ENCODE assay signal across 23 mouse cellular contexts in the genomic region with DNA sequence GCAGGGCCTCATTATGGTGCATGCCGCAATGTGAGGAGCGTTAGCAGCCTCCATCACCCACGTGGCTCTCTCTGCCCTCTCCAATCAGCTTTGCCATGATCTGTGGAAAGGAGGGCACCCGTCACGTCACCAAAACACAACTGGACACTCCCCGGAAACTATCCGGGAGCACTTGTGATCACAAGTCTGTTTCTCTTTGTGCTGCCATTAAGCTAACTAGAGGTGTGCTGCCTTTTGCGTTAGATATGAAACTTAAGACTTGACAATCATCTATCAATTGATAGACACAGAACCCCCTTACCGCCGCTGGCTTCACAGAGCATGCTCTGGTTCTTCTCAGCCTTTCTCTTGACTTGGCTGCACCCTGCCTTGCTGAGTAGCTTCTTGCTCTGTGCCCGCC. TPM values are rescaled to one million over a fixed set of nuclear protein-coding genes. Genes with fewer than 3 reads are reported as not detected.
DNase-seq lines count a peak whose midpoint lies in the region; ATAC-seq lines count a peak whose summit lies in the region.
"Had no signal": no experiment of that assay in that cellular context is flagged by ENCODE, and none has a peak within 500 bp of the region (broad histone marks: within the 10 kb centered on the region; RNA-seq: fewer than 3 reads in every experiment).

No protein-coding gene starts in this region.

- H3K4me1 ChIP-seq in kidney, embryonic 14.5 days (ENCODE audit: control insufficient read depth, insufficient read depth, low read length) = no peaks in the 10 kb centered on the region; the same call in 1 of the 2 replicates
- peaks cover 14% of the 10 kb centered on the region for H3K4me1 ChIP-seq in midbrain, embryonic 10.5 days
- H3K4me1 ChIP-seq in midbrain, embryonic 13.5 days (replicated peaks) = peaks cover 8% of the 10 kb centered on the region
- H3K4me1 ChIP-seq: forebrain, embryonic 13.5 days had no signal

- no peaks in the 10 kb centered on the region for H3K27me3 ChIP-seq in kidney, embryonic 14.5 days (ENCODE audit: control insufficient read depth, insufficient read depth, low read length)
- H3K27me3 ChIP-seq in midbrain, embryonic 10.5 days (ENCODE audit: low read depth, poor library complexity, severe bottlenecking) = no peaks in the 10 kb centered on the region
- no peaks in the 10 kb centered on the region for H3K27me3 ChIP-seq in midbrain, embryonic 13.5 days
- H3K27me3 ChIP-seq: CH12.LX; forebrain, embryonic 13.5 days; hindbrain, embryonic 13.5 days had no signal

- H3K4me2 ChIP-seq in kidney, embryonic 14.5 days (replicated peaks; ENCODE audit: low read depth, low read length) = no peak overlapping the region
- no peak overlapping the region for H3K4me2 ChIP-seq in midbrain, embryonic 13.5 days (replicated peaks)
- H3K4me2 ChIP-seq: forebrain, embryonic 13.5 days; heart, embryonic 11.5 days; hindbrain, embryonic 13.5 days had no signal

- H3K9me3 ChIP-seq in kidney, embryonic 14.5 days (ENCODE audit: control insufficient read depth, low read length) = no peaks in the 10 kb centered on the region
- H3K9me3 ChIP-seq in midbrain, embryonic 10.5 days (replicated peaks) = no peaks in the 10 kb centered on the region
- no peaks in the 10 kb centered on the region for H3K9me3 ChIP-seq in midbrain, embryonic 13.5 days
- H3K9me3 ChIP-seq: forebrain, embryonic 10.5 days; forebrain, embryonic 13.5 days; hindbrain, embryonic 10.5 days; hindbrain, embryonic 13.5 days had no signal

- H3K9ac ChIP-seq in kidney, embryonic 14.5 days (ENCODE audit: low read depth, low read length) = no peak overlapping the region
- H3K9ac ChIP-seq in midbrain, embryonic 13.5 days (replicated peaks) = no peak overlapping the region
- H3K9ac ChIP-seq: forebrain, embryonic 13.5 days; hindbrain, embryonic 13.5 days had no signal

- H3K36me3 ChIP-seq in kidney, embryonic 14.5 days (ENCODE audit: control insufficient read depth, insufficient read depth, low read length) = no peaks in the 10 kb centered on the region
- no peaks in the 10 kb centered on the region for H3K36me3 ChIP-seq in midbrain, embryonic 10.5 days
- no peaks in the 10 kb centered on the region for H3K36me3 ChIP-seq in midbrain, embryonic 13.5 days
- H3K36me3 ChIP-seq: forebrain, embryonic 10.5 days; G1E; hindbrain, embryonic 10.5 days; hindbrain, embryonic 13.5 days had no signal

- no peak for DNase-seq in kidney, adult 18-20 months
- DNase-seq in kidney, postnatal 4 days = peak; percentile 5 to 12
- DNase-seq in kidney, adult 9 months = no peak
- no peak for DNase-seq in midbrain, embryonic 10.5 days (ENCODE audit: low spot score)
- DNase-seq: adrenal gland, postnatal 10 days; adrenal gland, postnatal 36 days; B cell, adult 2 months; cerebellum, adult 18-20 months; cerebellum, adult 9-10 months; gastrocnemius, postnatal 10 days; gastrocnemius, postnatal 36 days; heart, postnatal 36 days had no signal

- no peak overlapping the region for H3K27ac ChIP-seq in kidney, embryonic 14.5 days (ENCODE audit: low read depth, low read length)
- 0 out of 2 replicates have a peak overlapping the region, but pooled peaks have one; percentile 23 for H3K27ac ChIP-seq in midbrain, embryonic 10.5 days (replicated peaks)
- no peak overlapping the region for H3K27ac ChIP-seq in midbrain, embryonic 13.5 days
- H3K27ac ChIP-seq: forebrain, embryonic 10.5 days; forebrain, embryonic 13.5 days; hindbrain, embryonic 10.5 days; hindbrain, embryonic 13.5 days had no signal

- 55% methylated on average over 11 of the region's 11 CpGs for WGBS in kidney, embryonic 14.5 days
- 89% methylated on average over 11 of the region's 11 CpGs for WGBS in midbrain, embryonic 10.5 days
- WGBS in midbrain, embryonic 13.5 days = 87% methylated on average over 11 of the region's 11 CpGs

- ATAC-seq in kidney, embryonic 14.5 days (ENCODE audit: low FRiP score, low TSS enrichment) = peak; percentile 69; the same call in 1 of the 2 replicates
- ATAC-seq in midbrain, embryonic 13.5 days = no peak
- ATAC-seq: forebrain, embryonic 13.5 days; forebrain, embryonic 16.5 days; Patski had no signal

- no peak overlapping the region for H3K4me3 ChIP-seq in kidney, embryonic 14.5 days (ENCODE audit: low read length)
- H3K4me3 ChIP-seq in midbrain, embryonic 10.5 days = no peak overlapping the region
- no peak overlapping the region for H3K4me3 ChIP-seq in midbrain, embryonic 13.5 days (replicated peaks)
- H3K4me3 ChIP-seq: forebrain, embryonic 10.5 days; forebrain, embryonic 13.5 days; hindbrain, embryonic 10.5 days; hindbrain, embryonic 13.5 days had no signal

RNA-seq across cellular contexts. Expression of a gene that starts 6.9 kb away (rescaled TPM):
- polyA plus RNA-seq in kidney, embryonic 14.5 days (2014; fragmentation: Nextera tagmentation; extraction: Ambion mirVana) = 0.81 and 0.85 TPM in 2 replicates
- polyA plus RNA-seq in midbrain, embryonic 10.5 days (2016; fragmentation: Nextera tagmentation; extraction: Ambion mirVana) = 12.4 and 17.8 TPM in 2 replicates
- polyA plus RNA-seq in midbrain, embryonic 13.5 days (2015; fragmentation: Nextera tagmentation; extraction: Ambion mirVana) = 41.1 and 42.7 TPM in 2 replicates
- polyA plus RNA-seq: G1E, Patski had no signal

Comparison
In these comparisons a context has a peak if more than half of its experiments do, and no peak if none do; other contexts are left out.
1. DNase-seq: peak in kidney, postnatal 4 days (2 of 2); none in kidney, adult 18-20 months (single experiment), kidney, adult 9 months (single experiment) and midbrain, embryonic 10.5 days (single experiment).